Mouse (Mus musculus): ENCODE results near the gene Bag1.
A peak's percentile ranks its signal among the peaks of the same experiment; 100 is the strongest.
"Not testable (repeated sequence)": the region's sequence is repeated elsewhere in the genome, so short reads cannot be mapped to it uniquely, and the experiment has no call there.

The Bag1 gene

DNA sequence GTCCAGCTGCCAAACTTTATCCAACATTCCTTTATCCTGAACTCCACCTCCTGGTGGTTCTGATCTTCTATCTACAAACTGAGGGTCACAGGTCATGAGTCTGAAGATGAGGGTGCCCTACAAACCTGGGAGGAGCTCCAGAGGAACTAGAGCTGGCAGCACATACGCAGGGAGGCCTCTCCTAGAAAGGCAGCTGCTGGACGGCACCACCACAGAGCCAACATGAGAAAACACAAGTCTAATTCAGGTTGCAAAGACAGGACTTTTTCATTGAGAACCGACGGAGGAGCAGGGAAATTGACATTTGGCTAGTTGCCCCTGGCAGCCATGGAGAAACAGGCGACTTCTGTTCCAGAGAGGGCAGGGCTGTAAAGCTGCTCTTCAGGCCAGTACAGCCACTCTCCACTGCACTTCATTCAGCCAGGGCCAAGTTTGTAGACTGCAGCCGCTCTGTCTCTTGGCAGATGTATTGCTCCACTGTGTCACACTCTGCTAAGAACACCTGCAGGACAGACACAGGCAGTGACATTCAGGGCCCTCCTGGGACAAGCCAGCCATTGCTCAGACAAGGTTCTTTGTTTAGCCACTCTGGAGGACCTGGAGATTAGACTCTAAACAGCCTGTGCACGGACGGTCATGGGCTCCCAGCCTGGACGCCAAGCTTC is 11.8 kb downstream of the Bag1 start:
- DNase-seq (ENCODE audit: low spot score), result no peak

GRCm38 (mm10) chr4:40934369-40934768 is 13.7 kb downstream of the Bag1 start:
- DNase-seq (ENCODE audit: low spot score), result not testable (repeated sequence)

GRCm38 (mm10) chr4:40933694-40934093 is 14.4 kb downstream of the Bag1 start:
- no peak for DNase-seq (ENCODE audit: low spot score)

- DNase-seq (ENCODE audit: low spot score), result no peak
These were observed 19.0 kb downstream of the Bag1 start for GRCm38 (mm10) chr4:40929046-40929445.

DNA sequence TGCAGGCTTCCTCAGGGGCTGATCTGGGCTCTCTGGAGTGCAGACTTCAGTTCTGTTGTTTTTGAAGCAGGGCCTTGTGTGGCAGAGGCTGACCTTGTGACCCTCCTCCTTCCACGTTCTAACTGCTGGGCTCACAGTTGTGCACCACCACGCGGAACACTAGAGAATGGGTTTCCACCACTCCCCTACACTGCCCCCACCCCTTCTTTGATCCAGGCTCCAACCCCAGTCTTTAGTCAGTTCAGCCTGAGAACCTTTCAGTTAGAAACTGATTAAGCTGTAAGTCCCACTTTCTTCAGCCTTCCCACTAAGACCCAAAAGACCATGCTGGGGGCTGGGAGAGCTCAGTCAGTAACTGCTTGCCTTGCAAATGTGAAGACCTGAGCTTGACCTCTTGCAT is 22.5 kb downstream of the Bag1 start:
- DNase-seq (ENCODE audit: low spot score), result no peak

- no peak for DNase-seq (ENCODE audit: low spot score)
These were observed 24.9 kb downstream of the Bag1 start for GRCm38 (mm10) chr4:40923087-40923651.

DNA sequence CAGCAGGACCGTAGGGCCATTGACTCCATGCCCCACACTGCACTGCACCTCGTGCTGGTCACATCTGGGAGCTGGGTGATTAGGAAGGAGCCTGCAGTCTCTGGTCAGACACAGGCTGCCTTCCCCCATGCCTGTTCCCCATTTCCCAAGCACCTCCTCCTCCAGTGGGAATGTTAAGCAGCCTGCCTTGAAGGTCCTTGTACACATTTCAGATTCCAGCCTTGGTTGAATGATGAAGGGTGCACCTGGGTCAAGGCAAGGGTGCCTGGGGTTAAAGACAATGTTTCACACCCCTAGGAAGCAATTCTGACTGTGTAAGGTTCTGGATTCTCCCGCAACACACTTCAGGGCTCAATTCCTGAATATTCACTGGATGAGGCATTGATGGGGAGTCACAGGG is 26.8 kb downstream of the Bag1 start:
- no peak for DNase-seq (ENCODE audit: low spot score)

- no peak for DNase-seq (ENCODE audit: low spot score)
These were observed 27.5 kb downstream of the Bag1 start for GRCm38 (mm10) chr4:40920576-40920975.

DNA sequence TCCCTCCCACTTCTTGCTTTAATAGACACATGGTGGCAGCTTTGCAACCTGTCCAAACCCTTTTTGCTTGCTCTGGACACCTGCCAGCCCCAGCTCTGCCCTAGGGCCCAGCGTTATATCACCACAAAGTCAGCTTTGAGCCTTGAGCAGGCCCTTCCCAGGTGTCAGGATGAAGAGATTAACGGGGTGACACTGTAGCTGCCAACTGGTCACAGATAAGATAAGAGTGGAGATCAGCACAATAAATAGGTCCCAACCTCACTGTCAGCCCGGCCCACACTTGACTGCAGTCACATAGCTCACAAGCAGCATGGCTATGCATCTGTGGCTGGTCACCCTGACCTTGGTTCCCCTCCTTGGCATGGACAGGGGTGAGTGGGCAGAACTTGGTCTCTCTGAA is 28.3 kb downstream of the Bag1 start, which contains the start of gene Spink4:
Spink4 (plus strand) TSS at position 268 of the 400 bp plus-strand sequence.
- peak; percentile 66 for DNase-seq (ENCODE audit: low spot score)

- DNase-seq (ENCODE audit: low spot score), result no peak
These were observed 31.4 kb downstream of the Bag1 start for GRCm38 (mm10) chr4:40916592-40917155.

DNA sequence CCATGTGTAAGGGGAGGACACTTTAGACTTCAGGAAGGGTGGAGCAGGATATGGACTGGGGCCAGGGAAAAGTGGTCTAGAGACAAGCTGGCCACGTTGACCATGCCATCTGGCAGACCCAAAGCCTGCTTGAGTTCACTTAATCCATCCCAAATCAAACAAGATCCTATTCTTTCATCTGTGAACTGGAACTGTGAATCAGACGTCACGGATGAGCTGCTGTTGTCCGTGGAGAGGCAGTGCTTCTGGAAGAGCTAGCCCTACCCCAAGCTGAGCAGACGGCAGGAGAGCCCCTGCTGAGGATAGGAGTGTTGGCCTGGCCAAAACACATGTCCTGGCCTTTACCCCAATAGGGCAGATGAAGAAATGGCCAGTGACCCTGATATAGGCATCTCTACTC is 32.1 kb downstream of the Bag1 start:
- DNase-seq (ENCODE audit: low spot score), result no peak

DNA sequence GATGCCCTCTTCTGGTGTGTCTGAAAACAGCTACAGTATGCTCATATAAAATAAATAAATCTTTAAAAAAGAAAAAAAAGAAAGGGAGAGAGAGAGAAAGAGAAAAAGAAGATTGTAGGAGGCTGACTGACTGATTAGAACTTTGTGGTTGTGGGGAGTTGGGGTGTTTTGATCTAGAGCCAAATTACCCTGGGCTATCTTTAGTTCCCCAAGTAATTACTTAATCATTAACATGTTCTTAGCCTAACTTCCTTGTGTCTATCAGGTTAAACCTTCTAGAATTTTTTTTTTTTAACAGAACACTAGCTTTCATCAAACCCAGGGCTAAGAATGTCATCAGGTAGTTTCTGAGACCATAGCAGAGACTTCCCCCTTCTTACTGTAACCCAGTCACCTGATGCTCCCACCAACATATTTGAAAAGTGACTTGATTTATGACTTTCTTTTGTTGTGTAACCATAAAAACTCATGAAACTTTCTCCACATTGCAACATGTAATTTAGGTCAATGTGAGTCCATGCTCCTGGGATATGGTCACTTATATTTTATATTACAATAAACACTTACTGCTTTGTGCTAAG is 33.7 kb downstream of the Bag1 start:
- no peak for DNase-seq (ENCODE audit: low spot score)

DNA sequence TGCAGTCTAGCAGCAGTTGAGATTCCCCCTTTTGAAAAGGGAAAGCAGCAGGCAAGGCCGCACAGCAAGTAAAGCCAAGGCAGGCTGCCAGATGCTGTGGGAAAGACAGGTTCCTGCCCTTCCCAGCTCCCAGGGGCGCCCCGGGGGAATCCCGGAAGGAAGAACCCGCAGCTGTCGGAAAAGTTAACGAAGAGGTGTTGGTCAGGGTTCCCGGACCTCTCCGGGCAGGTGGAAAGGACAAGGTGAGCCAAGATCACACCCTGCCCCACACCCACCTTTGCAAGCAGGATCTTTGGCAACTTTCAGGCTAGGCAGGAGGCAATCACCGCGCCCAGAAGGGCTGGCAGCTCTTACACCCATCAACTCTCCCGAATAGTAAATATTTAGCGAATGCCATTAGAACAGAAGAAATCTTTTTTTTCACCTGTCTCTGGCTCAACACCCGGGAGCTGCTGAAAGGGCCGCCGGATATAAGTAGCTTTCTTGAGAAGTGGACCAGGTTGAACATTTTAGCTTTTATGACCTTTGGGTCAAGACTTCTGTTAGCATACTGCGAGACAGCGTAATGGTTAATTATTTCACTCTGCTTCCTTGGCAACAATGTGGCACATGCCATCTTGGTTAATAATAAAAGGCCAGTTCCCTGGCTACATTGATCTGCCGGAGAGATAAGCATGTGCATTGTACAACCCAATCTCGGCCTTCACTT is 39.7 kb downstream of the Bag1 start:
- peak; percentile 78 for DNase-seq (ENCODE audit: low spot score)

- DNase-seq (ENCODE audit: low spot score), result no peak
These were observed 41.8 kb downstream of the Bag1 start for GRCm38 (mm10) chr4:40906298-40906697.

GRCm38 (mm10) chr4:40900612-40901011 is 47.5 kb downstream of the Bag1 start:
- DNase-seq (ENCODE audit: low spot score), result no peak

DNA sequence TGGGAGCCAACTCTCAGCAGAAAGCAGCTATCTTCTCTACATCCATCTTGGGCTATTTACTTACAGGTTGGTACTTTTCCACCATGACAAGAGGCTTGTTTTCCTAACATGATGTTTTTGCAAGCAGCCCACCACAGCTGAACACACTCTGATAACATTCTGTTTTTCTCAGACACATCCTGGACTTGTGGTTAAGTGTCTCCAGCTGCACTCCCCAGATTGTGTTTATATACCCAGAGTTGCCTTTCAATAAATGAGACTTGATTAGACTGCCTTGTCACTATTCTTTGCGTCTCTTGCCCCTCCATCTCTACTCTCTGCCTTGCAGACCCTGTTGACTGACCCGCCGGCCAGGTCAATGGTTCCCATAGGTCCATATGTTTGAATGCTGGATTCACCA is 48.0 kb downstream of the Bag1 start:
- no peak for DNase-seq (ENCODE audit: low spot score)

- DNase-seq (ENCODE audit: low spot score), result no peak
These were observed 48.8 kb downstream of the Bag1 start for GRCm38 (mm10) chr4:40899264-40899663.

DNA sequence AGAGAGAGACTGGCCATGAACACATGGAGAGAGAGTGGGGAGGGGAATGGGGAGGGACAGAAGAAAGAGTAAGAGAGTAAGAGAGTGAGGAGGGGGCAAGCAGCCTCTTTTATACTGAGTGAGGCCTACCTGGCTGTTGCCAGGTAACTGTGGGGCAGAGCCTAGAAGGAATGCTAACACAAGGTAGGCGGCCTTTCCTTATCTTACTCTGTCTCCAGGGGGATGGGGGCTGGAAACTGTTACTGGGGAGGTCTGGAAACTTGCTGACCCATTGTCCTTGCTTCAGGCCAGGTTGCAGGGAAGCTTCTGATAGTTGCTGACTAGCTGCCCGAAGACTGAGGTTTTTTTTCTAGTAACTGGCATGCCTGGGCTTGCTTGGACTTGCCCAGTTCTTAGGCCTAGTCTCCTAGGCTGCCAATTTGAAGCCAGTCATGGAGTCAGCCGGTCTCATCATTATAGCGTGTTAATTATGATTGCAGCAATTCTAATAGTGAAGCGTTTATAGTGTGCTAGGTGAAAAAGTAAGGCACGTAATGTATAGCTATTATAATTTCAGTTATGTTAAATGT is 49.5 kb downstream of the Bag1 start:
- DNase-seq (ENCODE audit: low spot score), result no peak

DNA sequence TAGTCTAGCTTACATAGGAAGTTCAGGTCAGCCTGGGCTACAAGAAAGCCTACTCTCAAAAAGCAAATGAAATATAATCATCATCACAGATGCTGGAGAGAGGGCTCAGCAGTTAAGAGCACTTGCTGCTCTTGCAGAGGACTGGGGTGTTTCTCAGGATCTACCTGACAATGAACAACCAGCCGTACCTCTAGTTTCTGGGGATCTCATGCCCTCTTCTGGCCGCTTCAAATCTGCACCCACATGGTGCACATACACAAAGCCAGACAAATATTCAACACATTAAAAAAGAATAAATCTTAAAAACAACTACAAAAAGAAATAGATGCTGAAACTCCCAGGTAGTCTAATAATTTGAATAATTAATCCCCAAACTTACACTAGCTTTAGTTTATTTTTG is 52.4 kb downstream of the Bag1 start:
- DNase-seq (ENCODE audit: low spot score), result no peak

DNA sequence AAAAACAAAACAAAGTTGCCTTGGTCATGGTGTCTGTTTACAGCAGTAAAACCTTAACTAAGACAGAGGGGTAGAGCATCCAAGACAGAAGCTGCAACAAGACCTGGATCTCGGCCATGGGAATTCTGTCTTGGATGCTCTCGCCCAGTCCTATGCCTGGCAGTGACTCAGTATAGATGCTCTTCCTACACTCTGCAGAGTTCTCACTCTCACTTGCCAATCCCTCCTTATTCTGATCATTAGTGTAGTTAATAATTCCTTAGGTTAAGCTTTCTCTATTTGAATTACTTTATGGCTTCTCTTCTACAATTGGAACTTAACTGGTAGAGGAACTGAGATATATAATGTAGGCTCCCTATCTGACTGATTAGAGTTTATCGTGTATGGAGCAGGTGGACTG is 53.0 kb downstream of the Bag1 start:
- no peak for DNase-seq (ENCODE audit: low spot score)

DNA sequence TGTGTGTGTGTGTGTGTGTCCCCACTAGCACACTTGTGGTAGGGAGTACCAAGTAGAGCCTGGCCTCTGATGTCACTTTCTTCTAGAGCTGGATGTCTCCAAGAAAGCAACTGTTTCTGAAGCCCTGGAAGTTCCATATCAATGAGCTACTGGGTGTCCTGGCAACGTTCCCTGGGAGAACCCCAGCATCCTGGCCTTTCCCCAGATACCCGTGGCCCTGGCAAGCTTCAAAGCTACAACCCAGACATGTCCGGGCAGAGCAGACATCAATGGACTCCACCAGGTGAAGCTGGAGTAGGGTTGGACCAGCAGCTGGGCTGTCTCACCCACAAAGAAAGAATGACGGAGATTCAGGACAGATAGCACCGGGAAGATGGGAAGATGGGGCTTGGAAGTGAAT is 56.9 kb downstream of the Bag1 start:
- DNase-seq (ENCODE audit: low spot score), result no peak

GRCm38 (mm10) chr4:40889983-40890382 is 58.1 kb downstream of the Bag1 start:
- no peak for DNase-seq (ENCODE audit: low spot score)

All from testis, postnatal 10 days (tissue).